Mouse (Mus musculus) neural tube, embryonic 13.5 days (tissue): Measurements from ENCODE around the gene Nkx2-2. TPM values are rescaled to one million over a fixed set of nuclear protein-coding genes. Genes with fewer than 3 reads are reported as not detected.
"Not testable (repeated sequence)": the region's sequence is repeated elsewhere in the genome, so short reads cannot be mapped to it uniquely, and the experiment has no call there.

ENCODE experiments used
- ATAC-seq: fragments of 200-750 bp; cut with Nextera tagmentation; 2 replicates; pipeline ENCODE4 v1.8.0; 2017; ENCODE audit warnings: low read depth, mild to moderate bottlenecking, moderate TSS enrichment, moderate library complexity
- H3K27ac ChIP-seq: fragments of 300-500 bp; sonication (generic); replicated peaks from 2 replicates; pipeline ENCODE4 v1.5.1; 2015; ENCODE audit warnings: moderate library complexity, mild to moderate bottlenecking, inconsistent platforms
- H3K27me3 ChIP-seq: fragments of 300-500 bp; sonication (generic); 2 replicates; pipeline ENCODE4 v1.6.1; 2015; ENCODE audit warnings: mild to moderate bottlenecking, inconsistent platforms
- H3K36me3 ChIP-seq: fragments of 300-500 bp; sonication (generic); 2 replicates; pipeline ENCODE4 v1.6.1; 2015; ENCODE audit warnings: mild to moderate bottlenecking, inconsistent platforms
- H3K4me1 ChIP-seq: fragments of 300-500 bp; sonication (generic); replicated peaks from 2 replicates; pipeline ENCODE4 v1.6.1; 2015; ENCODE audit warnings: inconsistent platforms
- H3K4me2 ChIP-seq: fragments of 300-500 bp; sonication (generic); 2 replicates; pipeline ENCODE4 v1.6.1; 2015; ENCODE audit warnings: inconsistent platforms, mild to moderate bottlenecking, moderate library complexity
- H3K4me3 ChIP-seq: fragments of 300-500 bp; sonication (generic); 2 replicates; pipeline ENCODE4 v1.5.1; 2015; ENCODE audit warnings: mild to moderate bottlenecking, inconsistent platforms
- H3K9ac ChIP-seq: fragments of 300-500 bp; sonication (generic); 2 replicates; pipeline ENCODE4 v1.6.1; 2015; ENCODE audit warnings: moderate library complexity, mild to moderate bottlenecking, inconsistent platforms
- H3K9me3 ChIP-seq: fragments of 300-500 bp; sonication (generic); 2 replicates; pipeline ENCODE4 v1.6.1; 2016; ENCODE audit warnings: inconsistent platforms
- WGBS: fragments of 180-500 bp; shearing (Covaris S2); methylation state at CpG from one replicate; pipeline ENCODE4 v1.1.7; 2015; 5-methylcytosine and 5-hydroxymethylcytosine counted together
- polyA plus RNA-seq: library from polyadenylated mRNA; unstranded; fragments of >200 nt; fragmentation: Nextera tagmentation; extraction: Ambion mirVana; gene quantifications from 2 replicates; pipeline ENCODE4 v1.2.1, GENCODE M21; 2015

The Nkx2-2 gene
- polyA plus RNA-seq, 1 experiment from 2014 or later: 4.5 TPM

DNA sequence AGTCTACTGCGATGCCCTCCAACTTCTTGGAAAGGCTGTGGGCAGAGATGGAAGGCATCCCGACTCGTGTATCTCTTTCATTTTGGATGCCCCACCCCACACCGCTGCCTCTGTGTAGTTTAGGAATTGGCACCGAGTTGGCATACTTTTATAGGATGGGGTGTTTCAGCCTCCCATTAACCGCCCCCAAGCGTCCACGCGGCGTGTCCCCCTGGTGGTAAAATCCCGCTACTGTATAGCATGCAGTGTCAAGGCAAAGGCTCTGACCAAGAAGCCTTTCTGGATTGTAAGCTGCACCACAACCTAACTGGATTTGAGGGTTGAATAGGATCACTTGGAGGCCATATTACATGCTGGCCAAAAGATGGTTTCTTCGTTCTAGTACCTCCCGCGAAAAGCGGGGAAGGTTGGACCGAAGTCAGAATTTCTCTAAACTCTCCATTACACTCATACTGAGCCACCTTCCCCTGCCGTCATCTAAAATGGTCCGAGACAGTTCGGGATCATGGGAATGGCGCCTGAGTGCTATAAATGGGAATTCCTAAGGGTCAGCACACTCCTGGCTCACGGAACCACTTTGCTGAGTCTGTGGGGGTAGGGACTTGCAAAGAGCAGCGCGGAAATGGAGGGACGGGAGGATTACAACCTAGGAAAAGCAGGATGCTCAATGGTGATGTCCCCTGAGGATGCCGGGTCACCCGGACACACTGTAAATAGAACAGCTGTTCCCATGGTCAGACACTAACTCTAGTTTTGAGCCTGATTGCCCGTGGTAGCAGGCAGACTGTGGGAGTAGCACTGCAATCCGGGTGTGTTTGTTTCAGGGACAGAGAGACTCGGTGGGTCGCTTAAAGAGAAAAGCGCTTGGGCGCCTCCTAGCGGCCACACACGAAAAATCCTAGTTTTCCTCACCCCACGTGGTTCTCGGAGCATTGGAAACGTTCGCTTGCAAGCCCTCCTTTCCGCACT is 15.7 kb downstream of the Nkx2-2 start:
- peak; percentile 68 for ATAC-seq

DNA sequence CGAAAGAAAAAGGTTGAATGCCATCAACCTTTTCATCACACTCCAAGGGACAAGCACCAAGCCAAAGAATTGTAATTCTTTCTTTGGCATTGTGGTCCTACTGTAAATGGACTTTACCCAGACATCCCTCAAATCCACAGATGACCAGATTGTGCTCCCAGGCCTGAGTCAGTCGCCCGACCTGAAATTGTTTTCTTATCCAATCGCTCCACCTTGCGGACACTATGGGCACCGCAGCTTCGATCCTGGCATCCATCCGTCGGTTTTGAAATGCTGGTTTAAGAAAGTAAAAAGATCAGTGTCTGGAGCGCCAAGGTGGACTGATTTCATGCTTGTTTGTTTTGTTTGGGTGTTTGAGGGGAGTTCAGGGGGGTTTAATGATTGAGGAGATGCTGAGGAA is 16.4 kb downstream of the Nkx2-2 start:
- no peak; the same call in 1 of the 2 replicates for ATAC-seq
- no peaks in the 10 kb centered on the region for H3K36me3 ChIP-seq
- H3K9me3 ChIP-seq: no peaks in the 10 kb centered on the region
- H3K4me3 ChIP-seq: peak overlapping the region; percentile 34
- no peak overlapping the region for H3K27ac ChIP-seq
- peaks cover 94% of the 10 kb centered on the region for H3K27me3 ChIP-seq
- H3K4me2 ChIP-seq: peak overlapping the region; percentile 57
- H3K9ac ChIP-seq: no peak overlapping the region
- peaks cover 18% of the 10 kb centered on the region for H3K4me1 ChIP-seq
- WGBS: 7% methylated on average over 10 of the region's 10 CpGs

More for the DNA sequence above, 15.7 kb downstream of the Nkx2-2 start:
- 2% methylated on average over 39 of the region's 39 CpGs for WGBS
- peak overlapping the region; percentile 34 for H3K4me3 ChIP-seq
- H3K36me3 ChIP-seq: no peaks in the 10 kb centered on the region
- peak overlapping the region; percentile 55 for H3K9ac ChIP-seq
- no peaks in the 10 kb centered on the region for H3K9me3 ChIP-seq
- H3K4me1 ChIP-seq: peaks cover 18% of the 10 kb centered on the region
- peaks cover 94% of the 10 kb centered on the region for H3K27me3 ChIP-seq
- H3K4me2 ChIP-seq: peak overlapping the region; percentile 57
- H3K27ac ChIP-seq: no peak overlapping the region; the same call in 1 of the 2 replicates

DNA sequence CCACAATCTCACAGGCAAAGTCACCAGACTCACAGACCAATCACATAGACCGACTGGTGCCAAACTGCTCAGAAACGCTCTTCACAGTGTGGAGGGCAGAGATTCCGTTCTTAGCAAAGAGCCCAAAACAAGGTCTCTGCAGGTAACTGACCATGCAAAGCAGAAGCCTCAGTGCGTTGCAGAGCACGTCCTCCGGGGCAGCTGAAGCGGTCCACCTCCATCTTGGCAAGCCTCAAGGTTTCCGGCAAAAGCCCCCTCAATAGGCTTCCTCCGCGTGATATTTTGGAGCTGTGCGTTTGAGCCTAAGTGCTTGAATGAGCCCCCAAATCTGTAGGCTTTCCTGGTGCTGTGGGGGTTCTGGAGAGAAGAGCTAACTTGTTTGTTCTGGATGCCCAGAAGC is 18.7 kb downstream of the Nkx2-2 start:
- 84% methylated on average over 11 of the region's 11 CpGs for WGBS
- Histone ChIP-seq H3K9ac (no peak overlapping the region), H3K27me3 (peaks cover 74% of the 10 kb centered on the region)

DNA sequence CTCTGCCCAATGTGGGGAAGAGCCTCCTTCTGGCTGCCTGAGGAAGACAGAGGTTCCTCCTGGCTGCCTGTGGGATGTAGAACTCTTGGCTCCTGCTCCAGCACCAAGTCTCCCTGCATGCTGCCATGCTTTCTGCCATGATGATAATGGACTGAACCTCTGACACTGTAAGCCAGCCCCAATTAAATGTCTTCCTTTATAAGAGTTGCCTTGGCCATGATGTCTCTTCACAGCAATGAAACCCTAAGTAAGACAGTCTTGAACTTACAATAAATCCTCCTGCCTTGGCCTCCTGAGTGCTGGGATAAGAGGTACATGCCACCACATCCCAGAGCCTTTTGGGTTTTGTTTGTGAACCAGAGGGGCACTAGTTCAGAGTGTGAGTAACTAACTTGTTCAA is 20.3 kb downstream of the Nkx2-2 start:
- ATAC-seq: no peak
- Histone ChIP-seq H3K9ac (no peak overlapping the region), H3K4me2 (no peak overlapping the region), H3K27me3 (peaks cover 58% of the 10 kb centered on the region), H3K27ac (no peak overlapping the region), H3K4me3 (no peak overlapping the region), H3K4me1 (peaks cover 10% of the 10 kb centered on the region), H3K36me3 (no peaks in the 10 kb centered on the region), H3K9me3 (no peaks in the 10 kb centered on the region)

More for the DNA sequence above, 18.7 kb downstream of the Nkx2-2 start:
- Histone ChIP-seq H3K9me3 (no peaks in the 10 kb centered on the region), H3K4me2 (no peak overlapping the region), H3K27ac (no peak overlapping the region), H3K4me3 (no peak overlapping the region), H3K4me1 (peaks cover 10% of the 10 kb centered on the region), H3K36me3 (no peaks in the 10 kb centered on the region)
- no peak for ATAC-seq

- H3K4me3 ChIP-seq, H3K9me3 ChIP-seq, H3K27ac ChIP-seq, ATAC-seq, H3K4me2 ChIP-seq, H3K36me3 ChIP-seq, H3K9ac ChIP-seq, H3K4me1 ChIP-seq: not testable (repeated sequence)
- peaks cover 30% of the 10 kb centered on the region for H3K27me3 ChIP-seq
- WGBS: 81% methylated on average over 9 of the region's 9 CpGs
Measured at GRCm38 (mm10) chr2:147170538-147170937, 23.5 kb downstream of the Nkx2-2 start.

- Histone ChIP-seq H3K27ac (no peak overlapping the region), H3K9ac (no peak overlapping the region), H3K36me3 (no peaks in the 10 kb centered on the region), H3K4me2 (no peak overlapping the region), H3K27me3 (no peaks in the 10 kb centered on the region; the same call in 1 of the 2 replicates), H3K9me3 (no peaks in the 10 kb centered on the region), H3K4me1 (no peaks in the 10 kb centered on the region), H3K4me3 (no peak overlapping the region)
- ATAC-seq: no peak
- 82% methylated on average over 1 of the region's 1 CpGs for whole genome bisulfite sequencing
Measured at GRCm38 (mm10) chr2:147165863-147166262, 28.2 kb downstream of the Nkx2-2 start.

DNA sequence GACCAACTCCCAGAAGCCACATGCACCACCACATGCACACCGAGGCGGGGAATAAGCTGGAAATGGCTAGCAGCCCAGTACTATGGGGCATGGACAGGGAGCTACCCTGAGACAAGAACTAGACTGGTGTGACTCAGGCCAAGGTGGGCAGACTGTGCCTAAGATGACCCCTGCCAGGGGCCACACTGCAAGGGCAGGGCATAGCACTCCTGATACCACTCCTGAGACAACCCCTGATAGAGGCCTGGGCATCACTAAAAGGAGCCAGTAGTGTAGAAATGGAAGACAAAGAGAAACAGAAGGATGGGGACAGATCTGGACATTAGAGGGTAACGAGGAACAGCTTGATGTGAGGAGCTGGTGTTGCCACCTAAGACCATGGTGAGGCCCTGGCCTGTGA is 28.7 kb downstream of the Nkx2-2 start:
- Histone ChIP-seq H3K9ac (no peak overlapping the region), H3K27me3 (no peaks in the 10 kb centered on the region; the same call in 1 of the 2 replicates), H3K4me2 (no peak overlapping the region), H3K4me1 (no peaks in the 10 kb centered on the region), H3K9me3 (no peaks in the 10 kb centered on the region), H3K4me3 (no peak overlapping the region), H3K27ac (no peak overlapping the region), H3K36me3 (no peaks in the 10 kb centered on the region)
- no peak for ATAC-seq
- WGBS: 84% methylated on average over 3 of the region's 3 CpGs

- Histone ChIP-seq H3K27me3 (no peaks in the 10 kb centered on the region), H3K4me2 (no peak overlapping the region), H3K27ac (no peak overlapping the region), H3K9me3 (no peaks in the 10 kb centered on the region), H3K4me1 (no peaks in the 10 kb centered on the region), H3K9ac (no peak overlapping the region), H3K4me3 (no peak overlapping the region), H3K36me3 (no peaks in the 10 kb centered on the region)
- WGBS: 62% methylated on average over 2 of the region's 2 CpGs
- no peak for ATAC-seq
Measured at GRCm38 (mm10) chr2:147152543-147152942, 41.5 kb downstream of the Nkx2-2 start.

Other genes with a start within 250 kb of the Nkx2-2 start
- 73.1 and 76.7 TPM in 2 replicates for gene Xrn2, start 181.2 kb downstream of the Nkx2-2 start, polyA plus RNA-seq
- not detected in 2 replicates for gene Nkx2-4, start 108.8 kb downstream of the Nkx2-2 start, polyA plus RNA-seq
- 1.7 and 9.6 TPM in 2 replicates for gene Pax1, start 167.7 kb upstream of the Nkx2-2 start, polyA plus RNA-seq